Mouse (Mus musculus): ENCODE data around the gene Gm9936. TPM values are rescaled to one million over a fixed set of nuclear protein-coding genes. Genes with fewer than 3 reads are reported as not detected.
A peak's percentile ranks its signal among the peaks of the same experiment; 100 is the strongest.

The Gm9936 gene
- polyA plus RNA-seq (2015; fragmentation: Nextera tagmentation; extraction: Ambion mirVana) = not detected in 2 replicates

- DNase-seq = no peak
- H3K9ac ChIP-seq (replicated peaks) = no peak within 1 kb of the TSS
- 0 out of 2 replicates have a peak, but pooled peaks cover 10% of the 10 kb centered on the region for H3K27me3 ChIP-seq (ENCODE audit: insufficient read depth, low read length)
- H3K4me3 ChIP-seq (ENCODE audit: low read depth, low read length) = no peak within 1 kb of the TSS
- H3K4me2 ChIP-seq (ENCODE audit: low read depth, low read length) = peak within 1 kb of the TSS; percentile 10; the same call in 1 of the 2 replicates
- no peak for TF ChIP-seq EP300 (IDR thresholded peaks at IDR 0.05; ENCODE audit: low read depth)
- no peak for TF ChIP-seq CTCF (IDR thresholded peaks at IDR 0.05; ENCODE audit: low read depth)
- no peak within 1 kb of the TSS for H3K27ac ChIP-seq (ENCODE audit: low read depth)
- 70% methylated on average over 12 of the region's 12 CpGs for WGBS (ENCODE audit: insufficient replicate concordance)
- H3K36me3 ChIP-seq (replicated peaks; ENCODE audit: insufficient read depth, low read length) = no peaks in the 10 kb centered on the region
- H3K9me3 ChIP-seq (ENCODE audit: low read length) = no peaks in the 10 kb centered on the region
- peaks cover 4% of the 10 kb centered on the region; the same call in 1 of the 2 replicates for H3K4me1 ChIP-seq (ENCODE audit: insufficient read depth)
- ATAC-seq = no peak
Observed at GRCm38 (mm10) chr5:114858582-114858981, at the start of gene Gm9936. Gene Gm9936, minus strand, starts transcription at chr5:114858682.

- Histone ChIP-seq H3K27ac (ENCODE audit: low read depth) (no peak overlapping the region), H3K27me3 (ENCODE audit: insufficient read depth, low read length) (no peaks in the 10 kb centered on the region), H3K4me1 (ENCODE audit: insufficient read depth) (no peaks in the 10 kb centered on the region), H3K4me3 (ENCODE audit: low read depth, low read length) (no peak overlapping the region), H3K4me2 (ENCODE audit: low read depth, low read length) (no peak overlapping the region), H3K9me3 (ENCODE audit: low read length) (peaks cover 5% of the 10 kb centered on the region; the same call in 1 of the 2 replicates), H3K36me3 (replicated peaks; ENCODE audit: insufficient read depth, low read length) (0 out of 2 replicates have a peak, but pooled peaks cover 5% of the 10 kb centered on the region), H3K9ac (replicated peaks) (no peak overlapping the region)
- TF ChIP-seq CTCF (IDR thresholded peaks at IDR 0.05; ENCODE audit: low read depth) (peak; percentile 88), EP300 (IDR thresholded peaks at IDR 0.05; ENCODE audit: low read depth) (no peak)
- peak; percentile 64 for DNase-seq
- ATAC-seq = no peak
- 35% methylated on average over 1 of the region's 1 CpGs for WGBS (ENCODE audit: insufficient replicate concordance)
Observed at GRCm38 (mm10) chr5:114902413-114902812, 43.9 kb upstream of the Gm9936 start.

DNA sequence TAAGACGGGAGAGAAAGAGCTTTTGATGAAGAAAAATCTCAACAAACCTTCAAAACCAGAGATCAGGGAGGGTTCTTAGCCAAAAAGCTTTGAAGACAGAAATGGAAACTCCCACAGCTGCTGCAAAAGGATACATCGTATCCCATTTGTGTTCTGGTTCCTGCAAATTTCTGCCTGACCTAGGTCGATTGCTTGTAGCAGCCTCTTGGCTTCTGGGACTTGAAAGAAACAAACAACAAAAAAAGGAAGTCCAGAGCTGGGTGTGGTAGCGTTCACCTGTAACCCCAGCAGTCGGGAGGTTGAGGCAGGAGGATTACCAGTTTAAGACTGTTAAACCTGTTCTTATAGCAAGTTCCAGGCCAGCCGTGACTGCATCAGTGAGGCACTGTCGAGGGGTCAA is 40.4 kb upstream of the Gm9936 start:
- TF ChIP-seq EP300 (IDR thresholded peaks at IDR 0.05; ENCODE audit: low read depth) (no peak), CTCF (IDR thresholded peaks at IDR 0.05; ENCODE audit: low read depth) (no peak)
- peak overlapping the region; percentile 68 for H3K4me2 ChIP-seq (ENCODE audit: low read depth, low read length)
- peak overlapping the region; percentile 49; the same call in 1 of the 2 replicates for H3K4me3 ChIP-seq (ENCODE audit: low read depth, low read length)
- H3K27me3 ChIP-seq (ENCODE audit: insufficient read depth, low read length) = no peaks in the 10 kb centered on the region
- H3K27ac ChIP-seq (ENCODE audit: low read depth) = no peak overlapping the region
- H3K36me3 ChIP-seq (replicated peaks; ENCODE audit: insufficient read depth, low read length) = no peaks in the 10 kb centered on the region
- 0 out of 2 replicates have a peak, but pooled peaks cover 5% of the 10 kb centered on the region for H3K4me1 ChIP-seq (ENCODE audit: insufficient read depth)
- ATAC-seq = no peak
- 65% methylated on average over 7 of the region's 7 CpGs for WGBS (ENCODE audit: insufficient replicate concordance)
- no peak for DNase-seq
- H3K9me3 ChIP-seq (ENCODE audit: low read length) = no peaks in the 10 kb centered on the region
- H3K9ac ChIP-seq (replicated peaks) = no peak overlapping the region

DNA sequence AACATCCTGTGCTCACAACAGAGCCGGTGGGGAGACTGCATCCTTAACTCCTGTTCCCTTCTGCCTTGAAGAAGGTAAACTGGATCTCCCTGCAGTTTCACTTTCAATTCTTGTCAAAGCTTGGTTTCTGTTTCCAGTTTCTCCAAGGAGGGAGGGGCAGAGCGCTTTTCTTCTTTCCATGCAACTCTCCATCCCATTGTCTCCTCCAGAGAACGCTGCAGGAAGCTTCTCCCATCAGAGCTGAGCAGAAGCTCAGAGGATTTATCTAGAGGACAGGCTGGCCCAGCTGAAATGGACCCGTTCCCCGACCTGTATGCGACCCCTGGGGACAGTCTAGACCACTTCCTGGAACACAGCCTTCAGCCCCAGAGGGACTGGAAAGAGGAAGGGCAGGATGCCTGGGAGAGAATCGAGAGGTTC is 38.9 kb upstream of the Gm9936 start:
- H3K9ac ChIP-seq (replicated peaks) = peak overlapping the region; percentile 63

GRCm38 (mm10) chr5:114896688-114897373 is 38.3 kb upstream of the Gm9936 start, which contains the start of gene Oasl2:
Gene Oasl2, plus strand, starts transcription at chr5:114896936.
- peak within 1 kb of the TSS; percentile 63 for H3K9ac ChIP-seq (replicated peaks)
- DNase-seq = no peak
- TF ChIP-seq CTCF (IDR thresholded peaks at IDR 0.05; ENCODE audit: low read depth) = no peak
- TF ChIP-seq EP300 (IDR thresholded peaks at IDR 0.05; ENCODE audit: low read depth) = no peak
- 0 out of 2 replicates have a peak, but pooled peaks cover 5% of the 10 kb centered on the region for H3K4me1 ChIP-seq (ENCODE audit: insufficient read depth)
- H3K27me3 ChIP-seq (ENCODE audit: insufficient read depth, low read length) = no peaks in the 10 kb centered on the region
- peak within 1 kb of the TSS; percentile 68 for H3K4me2 ChIP-seq (ENCODE audit: low read depth, low read length)
- 50% methylated on average over 13 of the region's 13 CpGs for WGBS (ENCODE audit: insufficient replicate concordance)
- peak; percentile 72 for ATAC-seq
- H3K4me3 ChIP-seq (ENCODE audit: low read depth, low read length) = peak within 1 kb of the TSS; percentile 49
- no peaks in the 10 kb centered on the region for H3K9me3 ChIP-seq (ENCODE audit: low read length)
- H3K36me3 ChIP-seq (replicated peaks; ENCODE audit: insufficient read depth, low read length) = no peaks in the 10 kb centered on the region
- H3K27ac ChIP-seq (ENCODE audit: low read depth) = peak within 1 kb of the TSS; percentile 69

More for the DNA sequence above, 38.9 kb upstream of the Gm9936 start:
- Histone ChIP-seq H3K4me1 (ENCODE audit: insufficient read depth) (0 out of 2 replicates have a peak, but pooled peaks cover 5% of the 10 kb centered on the region), H3K36me3 (replicated peaks; ENCODE audit: insufficient read depth, low read length) (no peaks in the 10 kb centered on the region), H3K4me3 (ENCODE audit: low read depth, low read length) (peak overlapping the region; percentile 49), H3K27ac (ENCODE audit: low read depth) (peak overlapping the region; percentile 69), H3K9me3 (ENCODE audit: low read length) (no peaks in the 10 kb centered on the region), H3K27me3 (ENCODE audit: insufficient read depth, low read length) (no peaks in the 10 kb centered on the region), H3K4me2 (ENCODE audit: low read depth, low read length) (peak overlapping the region; percentile 68)
- TF ChIP-seq CTCF (IDR thresholded peaks at IDR 0.05; ENCODE audit: low read depth) = no peak
- 0 out of 2 replicates have a peak, but pooled peaks have one; percentile 27 for TF ChIP-seq EP300 (IDR thresholded peaks at IDR 0.05; ENCODE audit: low read depth)
- 6% methylated on average over 7 of the region's 7 CpGs for WGBS (ENCODE audit: insufficient replicate concordance)
- ATAC-seq = peak; percentile 61
- DNase-seq = peak; percentile 44

DNA sequence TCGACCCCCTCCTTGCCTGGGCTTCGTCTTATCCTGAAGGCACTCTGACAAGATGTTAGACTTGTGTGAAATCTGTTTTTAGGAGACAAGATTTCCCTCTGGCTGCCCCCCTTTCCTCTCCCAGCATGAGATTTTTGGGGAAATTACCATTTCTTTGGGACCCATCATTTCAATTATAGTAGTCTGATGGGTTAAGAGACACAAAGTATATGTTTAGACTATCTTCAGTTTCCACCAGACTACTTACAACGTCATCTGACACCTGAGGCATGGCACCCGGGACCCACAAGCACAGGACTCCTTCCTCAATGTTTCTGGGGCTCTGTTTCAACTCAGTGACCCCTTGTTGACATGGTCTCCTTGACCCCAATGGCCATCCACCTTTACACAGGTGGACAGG is 37.1 kb upstream of the Gm9936 start:
- WGBS (ENCODE audit: insufficient replicate concordance) = 79% methylated on average over 4 of the region's 4 CpGs
- Histone ChIP-seq H3K4me2 (ENCODE audit: low read depth, low read length) (no peak overlapping the region), H3K4me3 (ENCODE audit: low read depth, low read length) (no peak overlapping the region), H3K4me1 (ENCODE audit: insufficient read depth) (0 out of 2 replicates have a peak, but pooled peaks cover 5% of the 10 kb centered on the region), H3K36me3 (replicated peaks; ENCODE audit: insufficient read depth, low read length) (no peaks in the 10 kb centered on the region), H3K9me3 (ENCODE audit: low read length) (no peaks in the 10 kb centered on the region), H3K27me3 (ENCODE audit: insufficient read depth, low read length) (no peaks in the 10 kb centered on the region), H3K9ac (replicated peaks) (no peak overlapping the region), H3K27ac (ENCODE audit: low read depth) (no peak overlapping the region)
- DNase-seq (no peak), ATAC-seq (no peak)
- TF ChIP-seq CTCF (IDR thresholded peaks at IDR 0.05; ENCODE audit: low read depth) (no peak), EP300 (IDR thresholded peaks at IDR 0.05; ENCODE audit: low read depth) (no peak)

Measured in liver, postnatal 0 days (tissue).